Mouse (Mus musculus): ENCODE data around the gene Cped1.
"Not testable (repeated sequence)": the region's sequence is repeated elsewhere in the genome, so short reads cannot be mapped to it uniquely, and the experiment has no call there.

The Cped1 gene

DNA sequence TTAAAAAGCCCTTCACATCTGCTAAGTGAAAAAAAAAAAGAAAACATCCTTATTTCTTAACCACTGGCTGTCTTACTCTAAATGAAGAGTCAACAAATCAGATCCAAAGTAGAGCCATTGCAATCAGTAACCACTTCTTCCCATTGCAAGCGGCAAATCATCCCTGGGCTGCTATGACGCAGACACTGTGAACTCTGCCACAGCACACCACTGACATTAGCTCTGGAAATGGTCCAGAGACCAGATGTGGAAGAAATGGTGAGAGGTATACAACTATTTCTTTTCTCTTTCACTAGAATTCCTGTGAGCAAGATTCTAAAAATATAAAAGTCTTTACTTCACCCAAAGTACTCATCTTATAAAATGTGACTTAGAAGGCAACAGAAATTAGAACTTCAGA lies 261.0 kb downstream of the Cped1 start:
- DNase-seq = no peak

DNA sequence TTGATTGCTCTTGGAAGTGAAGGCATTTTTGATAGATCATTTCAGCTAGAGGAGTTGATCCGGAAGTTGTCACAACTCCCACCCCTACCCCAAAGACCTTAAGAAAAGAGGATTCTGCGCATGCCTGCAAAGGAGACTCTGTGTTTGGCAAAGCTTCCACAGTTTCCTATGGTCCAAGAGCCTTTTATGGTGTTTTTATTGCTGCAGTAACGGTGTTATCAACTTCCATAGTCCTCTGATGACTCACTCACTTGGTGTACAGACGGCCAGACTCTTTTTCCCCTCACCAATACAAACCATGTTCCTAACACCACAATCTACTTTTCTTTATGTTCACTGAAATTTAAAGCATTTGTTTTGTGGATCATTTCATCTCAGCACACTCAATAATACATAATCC lies 273.1 kb downstream of the Cped1 start:
- no peak for DNase-seq

- no peak for DNase-seq
Measured at GRCm38 (mm10) chr6:22262519-22262918, 276.8 kb downstream of the Cped1 start.

DNA sequence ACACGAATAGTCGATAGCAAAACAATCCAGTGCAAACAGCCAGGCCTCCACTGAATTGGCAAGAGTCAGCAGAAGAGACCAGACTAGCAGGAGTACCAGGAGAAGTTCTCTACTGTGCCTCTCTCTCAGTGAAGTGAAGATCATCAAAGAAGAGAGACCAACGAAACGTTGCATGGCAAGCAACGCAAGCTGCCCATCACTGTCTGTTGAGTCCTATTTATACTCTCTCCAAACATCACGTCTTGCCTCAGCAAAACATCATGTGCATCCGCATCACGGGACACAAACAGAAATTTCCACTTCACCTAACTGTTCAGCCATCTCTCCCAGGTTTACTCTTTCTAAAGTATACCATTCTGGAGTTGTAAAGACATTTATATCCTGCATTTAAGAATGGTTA lies 278.4 kb downstream of the Cped1 start:
- DNase-seq = not testable (repeated sequence)

DNA sequence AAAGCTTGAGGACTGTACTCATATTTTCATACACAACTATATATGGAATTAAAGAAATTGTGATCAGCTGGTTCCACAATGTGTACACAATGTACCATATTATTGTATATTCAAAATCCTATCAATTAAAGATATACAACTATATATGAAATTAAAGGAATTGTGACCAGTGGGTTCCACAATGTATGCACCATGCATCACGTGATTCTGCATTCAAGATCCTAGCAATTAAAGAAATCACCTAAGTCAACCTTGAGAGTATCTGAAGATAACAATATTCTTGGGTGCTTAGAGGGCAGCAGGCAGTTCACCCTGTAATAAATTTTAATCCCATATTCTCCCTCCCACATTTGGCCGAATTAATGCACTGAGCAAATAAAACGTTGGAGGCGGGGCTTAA lies 280.3 kb downstream of the Cped1 start:
- no peak for DNase-seq

DNA sequence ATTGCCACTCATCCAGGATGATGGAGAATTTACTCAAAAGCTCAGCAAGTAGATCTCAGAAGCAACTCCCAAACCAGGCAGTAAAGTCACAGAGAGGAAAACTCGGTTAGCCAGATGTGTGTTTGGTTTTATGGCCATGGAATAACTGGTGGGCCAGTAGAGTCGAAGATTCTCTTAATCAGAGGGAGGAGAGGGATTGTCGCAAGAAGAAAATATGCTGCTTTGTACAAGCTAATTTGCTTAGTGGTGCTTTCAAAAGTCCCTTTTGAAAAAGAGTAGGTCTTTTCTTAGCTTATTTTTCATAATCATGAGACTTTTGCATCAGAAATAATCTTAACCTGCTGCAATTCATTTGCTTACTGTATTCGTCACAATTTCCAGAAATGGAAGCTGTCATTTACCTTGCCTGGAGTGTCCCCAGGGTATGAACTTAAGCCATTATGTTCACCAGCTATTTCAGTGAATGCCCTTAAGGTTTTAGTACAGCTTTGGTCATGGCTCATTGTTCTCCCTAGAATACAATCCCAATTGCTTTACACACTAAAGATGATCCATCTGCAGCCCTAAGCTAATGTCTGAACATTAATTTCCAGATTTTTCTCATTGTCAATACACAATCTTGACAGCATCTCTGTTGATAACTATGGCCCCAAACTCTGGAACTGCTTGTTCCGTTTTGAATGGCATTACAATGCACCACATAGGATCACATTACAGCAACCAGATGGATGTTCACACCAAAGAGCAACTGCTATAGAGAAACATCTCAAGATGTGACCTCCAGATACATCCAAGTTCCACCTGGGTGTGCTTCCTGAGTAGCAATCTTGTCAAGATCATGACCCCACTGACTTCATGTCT lies 282.3 kb downstream of the Cped1 start:
- no peak for DNase-seq

GRCm38 (mm10) chr6:22268677-22269076 lies 283.0 kb downstream of the Cped1 start:
- DNase-seq = no peak

DNA sequence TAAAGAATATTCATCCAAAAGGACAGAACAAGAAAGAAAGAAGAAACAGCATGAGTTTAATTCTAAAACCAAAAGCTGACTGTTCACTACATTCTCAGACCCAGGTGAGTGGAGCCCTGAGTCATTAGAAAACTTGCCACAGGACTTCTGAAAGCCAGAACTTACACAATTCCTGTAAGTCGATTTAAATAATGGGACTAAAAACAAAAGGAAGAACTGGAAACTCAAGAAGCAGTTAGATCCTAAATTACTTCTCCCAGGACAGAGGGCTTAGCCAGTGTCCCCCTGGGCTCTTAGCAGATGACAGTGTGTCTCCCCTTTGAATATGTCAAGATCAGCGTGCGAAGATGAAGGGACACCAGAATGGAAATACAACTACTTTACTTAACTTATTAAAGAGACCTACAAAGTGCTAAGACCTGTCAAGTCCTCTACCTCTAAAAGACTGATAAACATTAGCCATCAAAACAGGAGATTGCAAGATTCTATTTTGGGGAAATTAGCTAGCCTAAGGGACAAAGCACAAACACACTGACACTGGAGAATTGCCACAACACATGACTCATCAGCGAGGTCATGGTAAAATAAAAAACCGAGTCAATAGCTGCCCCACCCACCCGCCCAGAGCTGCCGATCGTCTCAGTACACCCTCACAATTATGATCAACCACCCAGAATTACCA lies 284.3 kb downstream of the Cped1 start:
- no peak for DNase-seq

- no peak for DNase-seq
Measured at GRCm38 (mm10) chr6:22277941-22278340, 292.2 kb downstream of the Cped1 start.

DNA sequence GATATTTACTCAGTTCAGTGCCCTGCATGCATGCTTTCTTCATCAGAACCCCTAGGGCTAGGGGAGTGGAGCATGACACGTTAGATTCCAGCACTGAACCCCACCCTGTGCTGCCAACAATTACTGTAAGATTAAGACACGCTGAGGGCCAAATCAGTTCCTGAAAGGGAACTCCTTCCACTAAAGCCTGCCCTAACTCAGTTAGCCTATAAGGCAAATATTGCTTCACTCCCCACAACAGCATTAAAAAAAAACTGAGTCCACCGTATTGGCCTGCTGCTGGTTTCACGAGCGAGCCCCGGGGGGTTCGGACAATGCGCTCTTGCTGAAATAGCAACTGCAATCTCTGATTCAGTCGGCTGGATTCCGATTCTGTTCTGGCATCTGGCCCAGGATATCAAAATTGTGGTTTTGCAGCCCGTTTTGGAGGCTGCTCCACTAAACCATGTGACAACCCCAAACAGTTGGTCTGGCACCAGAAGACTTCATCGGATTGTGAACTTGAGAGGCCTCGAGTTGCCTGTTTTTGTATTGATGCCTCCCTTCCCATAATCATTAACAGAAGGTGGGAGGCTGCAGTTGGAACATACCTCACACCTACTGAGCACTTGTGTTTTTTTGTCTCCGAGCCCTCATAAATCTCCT lies 294.6 kb downstream of the Cped1 start:
- DNase-seq = peak; percentile 6

DNA sequence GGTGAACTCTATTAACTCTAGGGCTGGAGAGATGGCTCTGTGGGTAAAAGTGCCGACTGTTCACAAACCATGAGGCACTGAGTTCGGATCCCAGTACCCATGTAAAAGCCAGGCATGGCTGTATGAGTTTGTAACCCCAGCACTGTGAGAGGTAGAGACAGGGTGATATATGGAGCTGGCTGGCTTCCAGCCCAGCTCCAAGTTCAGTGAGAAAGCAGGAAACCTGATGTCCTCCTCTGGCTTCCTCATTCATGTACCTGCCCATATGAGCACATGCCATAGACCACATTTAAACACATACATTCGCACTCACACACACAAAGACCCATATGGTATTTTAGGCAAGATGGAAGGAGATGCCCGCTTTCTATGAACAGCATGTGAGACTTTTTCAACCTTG lies 296.7 kb downstream of the Cped1 start:
- no peak for DNase-seq

DNA sequence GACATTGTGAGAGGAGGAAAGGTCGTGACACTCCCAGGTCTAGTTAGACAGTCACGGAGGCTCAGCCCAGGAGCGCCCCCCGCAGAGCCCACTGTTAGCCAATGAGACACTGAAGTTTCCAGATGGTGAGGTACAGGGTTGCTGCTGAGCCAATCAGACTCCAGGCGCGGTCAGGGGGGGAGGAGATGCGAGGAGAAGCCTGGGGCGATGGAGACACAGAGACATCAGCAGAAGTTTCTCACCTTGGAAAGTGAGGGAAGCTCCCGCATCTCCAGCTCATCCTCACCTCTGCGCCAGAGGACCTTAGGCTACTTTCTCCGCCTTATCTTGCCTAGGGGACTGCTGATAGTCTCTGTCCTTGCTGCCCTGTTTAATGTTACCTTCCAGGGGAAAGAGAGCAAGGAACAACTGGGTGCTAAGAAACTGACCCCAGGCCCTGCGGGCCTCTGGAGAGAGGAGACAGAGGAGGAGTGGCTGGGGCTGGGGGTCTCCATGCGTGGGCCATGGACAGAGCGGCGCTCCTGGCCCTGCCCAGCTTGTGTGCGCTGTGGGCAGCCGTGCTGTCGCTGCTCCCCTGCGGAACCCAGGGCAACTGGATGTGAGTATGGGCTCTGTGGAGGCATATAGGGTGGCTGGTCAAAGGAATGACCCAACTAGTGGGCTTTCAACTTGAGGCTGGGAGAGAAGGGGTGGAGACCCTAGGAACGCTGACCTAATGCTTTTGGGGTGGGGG lies 302.5 kb downstream of the Cped1 start, which contains the start of gene Wnt16:
Gene Wnt16, plus strand, starts transcription at position 224 of the 733 bp plus-strand sequence.
- DNase-seq = no peak

DNA sequence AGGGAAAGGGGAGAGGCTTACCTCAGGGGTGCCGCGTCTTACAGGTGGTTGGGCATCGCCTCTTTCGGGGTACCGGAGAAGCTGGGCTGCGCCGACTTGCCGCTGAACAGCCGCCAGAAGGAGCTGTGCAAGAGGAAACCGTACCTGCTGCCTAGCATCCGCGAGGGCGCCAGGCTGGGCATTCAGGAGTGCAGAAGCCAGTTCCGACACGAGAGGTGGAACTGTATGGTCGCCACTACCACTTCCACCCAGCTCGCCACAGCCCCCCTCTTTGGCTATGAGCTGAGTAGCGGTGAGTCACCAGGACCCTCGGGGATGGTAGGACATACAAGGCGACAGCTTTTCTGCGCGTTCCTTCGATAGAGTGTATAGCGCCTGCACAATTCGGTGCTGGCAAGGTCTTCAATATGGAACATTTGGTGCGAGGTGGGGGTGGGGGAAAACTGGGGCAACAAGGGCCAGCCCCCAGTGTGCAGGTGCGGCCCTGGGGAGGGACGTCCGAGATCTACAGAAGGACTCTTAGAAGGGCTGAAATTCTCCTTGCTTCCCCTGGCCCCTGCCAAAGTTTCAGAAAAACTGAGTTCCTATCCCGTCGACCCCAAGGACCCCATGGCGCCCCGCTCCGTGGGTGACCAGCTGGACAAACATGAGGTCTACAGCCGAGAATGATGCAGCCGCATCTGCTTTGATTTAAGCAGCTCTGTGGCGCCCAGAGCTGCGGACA lies 303.2 kb downstream of the Cped1 start:
- no peak for DNase-seq

DNA sequence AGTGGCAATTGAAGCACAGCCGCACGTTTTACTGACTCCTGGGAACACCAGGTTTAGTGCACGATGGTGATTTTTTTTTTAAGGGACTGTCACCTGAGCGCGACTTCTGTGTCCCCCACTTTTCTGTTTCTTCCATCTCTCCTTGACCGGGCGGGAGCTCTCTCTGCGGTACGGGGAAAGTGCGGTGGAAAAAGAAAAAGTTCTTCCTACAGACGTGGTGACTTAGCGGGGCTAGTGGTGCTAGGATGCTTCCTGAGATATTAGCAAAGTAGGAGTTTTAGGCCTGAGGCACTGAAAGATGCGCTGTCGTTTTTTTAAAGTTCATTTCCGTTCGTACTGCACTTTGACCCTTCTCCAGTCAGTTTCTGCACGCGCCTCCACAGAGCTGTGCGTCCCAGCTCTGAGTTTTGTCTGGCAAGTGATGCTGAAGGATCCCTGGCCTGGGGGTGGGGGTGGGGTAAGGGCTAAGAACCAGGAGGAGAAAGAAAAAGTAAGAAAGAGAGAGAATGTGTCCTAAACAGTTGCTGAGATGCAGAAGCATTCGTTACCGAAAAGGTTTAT lies 303.8 kb downstream of the Cped1 start:
- DNase-seq = no peak

- DNase-seq = no peak
Measured at GRCm38 (mm10) chr6:22290790-22291189, 305.1 kb downstream of the Cped1 start.

GRCm38 (mm10) chr6:22292056-22292455 lies 306.3 kb downstream of the Cped1 start:
- DNase-seq = no peak

DNA sequence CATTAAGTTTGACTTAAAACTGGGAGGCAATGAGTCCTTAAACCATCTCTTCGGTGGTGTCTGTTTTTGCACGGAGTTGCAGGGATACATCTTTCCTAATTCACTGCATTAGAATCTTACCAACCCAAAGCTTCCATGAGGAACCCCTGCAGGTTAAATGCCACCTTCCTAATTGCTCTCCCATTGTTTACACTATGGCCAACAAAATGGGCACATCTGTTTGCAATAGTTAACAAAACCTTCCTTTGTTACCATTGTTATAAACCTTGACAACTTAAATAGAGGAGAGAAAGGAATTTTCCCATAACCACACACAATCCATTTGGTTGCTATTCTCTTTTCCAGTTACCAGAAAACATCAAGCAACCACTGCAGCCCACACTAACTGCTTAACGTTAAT lies 308.2 kb downstream of the Cped1 start:
- no peak for DNase-seq

DNA sequence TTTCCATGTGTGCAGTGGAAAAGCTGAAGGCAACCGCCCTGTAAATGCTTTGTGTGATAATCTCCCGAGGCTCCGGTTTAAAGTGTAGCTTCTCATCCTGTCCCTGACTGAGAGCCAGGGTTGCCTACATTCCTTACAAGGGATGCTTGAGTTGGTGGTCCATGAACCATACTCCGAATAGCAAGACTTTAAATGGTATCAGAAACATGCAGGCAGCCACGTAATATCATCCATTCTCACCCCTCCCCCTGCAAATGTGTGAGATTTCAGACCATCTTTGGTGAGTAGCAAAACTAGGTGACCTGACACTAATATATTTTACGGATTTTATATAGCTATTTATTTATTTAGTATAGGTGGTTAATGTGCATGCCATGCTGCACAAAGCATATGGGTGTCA lies 311.3 kb downstream of the Cped1 start:
- no peak for DNase-seq

DNA sequence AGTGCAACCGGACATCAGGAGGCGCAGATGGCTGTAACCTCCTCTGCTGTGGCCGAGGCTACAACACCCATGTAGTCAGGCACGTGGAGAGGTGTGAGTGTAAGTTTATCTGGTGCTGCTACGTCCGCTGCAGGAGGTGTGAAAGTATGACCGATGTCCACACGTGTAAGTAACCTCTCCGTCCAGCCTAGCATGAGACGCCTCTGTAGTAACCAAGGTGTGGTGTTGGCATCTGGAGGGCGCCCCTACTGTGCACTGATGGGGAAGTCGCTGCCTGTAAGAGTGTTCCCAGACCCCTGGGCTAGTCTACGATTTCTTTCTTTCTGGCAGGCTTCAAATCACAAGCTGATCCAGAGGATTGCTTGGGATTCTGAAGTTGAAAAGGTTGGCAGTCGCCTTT lies 312.3 kb downstream of the Cped1 start:
- DNase-seq = no peak

Measured in cerebellum, adult 8-10 months (tissue).